Mouse (Mus musculus) brain, embryonic 14.5 days (tissue): ENCODE measurements at regions not wholly inside any gene's neighbourhood (a gene's known extent, or its start where the extent isn't known, plus 50 kb on each side); places are given as distances from the start of the nearest gene placed in this dataset.

Experiments used
- CTCF ChIP-seq: fragments of 200-500 bp; IDR thresholded peaks from 2 replicates; pipeline ENCODE4 v1.5.1; 2012; ENCODE audit warnings: inconsistent platforms, mild to moderate bottlenecking, moderate library complexity, borderline replicate concordance; ENCODE audit not compliant: insufficient read depth, insufficient read length; ENCODE audit errors: extremely low read depth
- POLR2A ChIP-seq: fragments of 200-500 bp; IDR thresholded peaks from 2 replicates; pipeline ENCODE4 v1.6.1; 2012; ENCODE audit warnings: mild to moderate bottlenecking, inconsistent platforms, borderline replicate concordance; ENCODE audit not compliant: poor library complexity, insufficient read depth, insufficient read length, severe bottlenecking; ENCODE audit errors: extremely low read depth

DNA sequence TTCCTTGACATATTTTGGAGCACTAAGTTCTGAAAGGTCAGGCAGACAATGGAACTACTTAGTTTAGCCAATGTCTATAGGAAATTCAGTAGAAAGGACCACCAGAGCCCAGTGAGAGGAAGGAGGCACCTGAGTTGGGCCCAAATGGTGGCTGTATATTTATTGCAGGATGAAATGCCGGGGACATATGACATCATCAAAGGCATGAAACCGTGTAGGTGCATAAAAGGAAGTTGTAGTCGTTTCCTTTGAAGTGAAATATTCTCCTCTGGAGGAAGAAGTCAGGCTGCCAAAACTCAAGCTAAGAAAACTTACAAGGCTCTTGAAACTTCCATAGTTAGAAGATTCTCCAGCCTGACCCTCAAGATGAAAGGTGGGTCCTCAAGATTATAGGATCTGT, 75.9 kb upstream of the Hivep1 start:
- TF ChIP-seq CTCF (no peak), POLR2A (no peak)
